Mouse (Mus musculus): ENCODE results near the gene Gprasp2. TPM values are rescaled to one million over a fixed set of nuclear protein-coding genes. Genes with fewer than 3 reads are reported as not detected.
"Not testable (repeated sequence)": the region's sequence is repeated elsewhere in the genome, so short reads cannot be mapped to it uniquely, and the experiment has no call there.

The Gprasp2 gene
- total and polyA plus RNA-seq, 2 experiments from 2014 or later: 7.0 to 8.8 TPM

DNA sequence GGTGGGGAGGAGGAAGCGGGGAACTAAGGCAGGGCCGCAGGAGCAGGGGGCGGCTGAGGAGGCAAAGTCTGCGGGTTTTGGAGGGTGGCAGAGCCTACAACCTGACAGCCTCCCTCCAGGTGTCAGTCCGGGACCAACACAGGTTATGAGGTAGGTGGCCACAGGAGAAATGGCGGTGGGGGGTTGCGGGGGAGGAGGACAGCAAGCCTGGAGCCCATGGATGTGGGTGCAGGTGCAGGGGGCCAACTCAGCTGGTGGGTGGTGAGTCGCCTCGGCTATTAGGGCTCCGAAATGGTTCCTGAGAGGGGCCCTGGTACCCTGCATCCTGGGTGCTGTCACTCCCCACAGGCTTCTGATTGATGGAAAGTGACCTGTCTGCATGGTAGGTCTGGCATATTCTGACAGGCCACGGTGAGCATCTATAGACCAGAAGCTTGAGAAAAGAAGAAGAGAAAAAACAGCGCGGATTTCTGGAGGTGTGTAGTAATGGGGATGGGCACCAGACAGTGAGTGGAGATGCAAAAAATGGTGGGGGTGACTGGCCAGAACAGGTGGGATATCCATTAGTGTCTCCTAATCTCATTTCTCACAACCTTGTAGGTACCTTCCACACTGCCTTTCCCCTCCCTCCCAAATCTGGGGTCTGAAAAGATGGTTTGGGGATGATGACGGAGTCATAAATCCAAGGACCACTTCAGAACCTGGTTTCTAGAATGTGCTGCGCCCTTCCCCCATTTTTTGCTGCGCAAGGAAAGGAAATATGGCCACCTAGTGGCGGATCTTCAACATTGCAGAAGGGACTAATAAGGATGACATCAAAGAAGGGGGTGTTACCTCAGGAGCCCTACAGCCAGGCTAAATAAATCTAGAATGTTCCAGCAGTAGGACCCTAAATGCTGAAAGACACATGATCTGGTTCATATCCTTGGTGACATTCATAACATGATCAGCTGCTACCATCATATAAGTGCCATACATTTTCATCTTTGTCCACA lies 860 bp downstream of the Gprasp2 start:
- ATAC-seq (ENCODE audit: insufficient read depth, low read depth): peak; percentile 41; the same call in 1 of the 2 replicates
- H3K36me3 ChIP-seq (replicated peaks; ENCODE audit: control insufficient read depth, insufficient read depth, low read length); H3K9ac ChIP-seq (replicated peaks; ENCODE audit: low read depth, low read length): not testable (repeated sequence)

DNA sequence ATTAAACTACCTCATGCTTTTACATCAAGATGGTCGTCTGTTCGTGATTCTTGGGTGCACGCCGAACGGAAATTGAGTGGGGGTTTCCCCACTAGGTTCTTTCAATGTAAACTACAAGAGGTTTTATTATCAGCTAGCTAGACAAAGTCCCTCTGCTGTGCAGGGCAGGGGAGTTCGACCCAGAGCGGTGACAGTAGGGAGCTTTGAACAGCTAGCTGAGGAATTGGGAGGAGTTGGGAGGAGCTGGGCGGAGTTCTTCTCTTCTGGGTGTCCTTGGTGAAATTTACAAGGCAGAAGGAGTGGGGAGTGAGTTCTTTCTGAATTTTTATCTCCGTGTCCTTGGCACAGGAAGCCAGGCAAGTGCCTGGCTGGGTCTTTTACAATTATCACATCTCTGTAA lies 28.0 kb downstream of the Gprasp2 start:
- WGBS: 73% methylated on average over 9 of the region's 9 CpGs
- not testable (repeated sequence) for DNase-seq (ENCODE audit: low spot score); H3K9me3 ChIP-seq (replicated peaks; ENCODE audit: control insufficient read depth, low read length); ATAC-seq (ENCODE audit: insufficient read depth, low read depth); H3K4me2 ChIP-seq (ENCODE audit: low read depth, low read length); H3K36me3 ChIP-seq (replicated peaks; ENCODE audit: control insufficient read depth, insufficient read depth, low read length); H3K27ac ChIP-seq (ENCODE audit: low read depth); H3K9ac ChIP-seq (replicated peaks; ENCODE audit: low read depth, low read length); H3K4me1 ChIP-seq (ENCODE audit: control insufficient read depth, insufficient read depth); H3K4me3 ChIP-seq (ENCODE audit: low read depth, low read length); H3K27me3 ChIP-seq (ENCODE audit: control insufficient read depth, insufficient read depth, low read length)

More for the DNA sequence above, 860 bp downstream of the Gprasp2 start:
- not testable (repeated sequence) for H3K4me1 ChIP-seq (ENCODE audit: control insufficient read depth, insufficient read depth); H3K27me3 ChIP-seq (ENCODE audit: control insufficient read depth, insufficient read depth, low read length); H3K9me3 ChIP-seq (replicated peaks; ENCODE audit: control insufficient read depth, low read length); H3K27ac ChIP-seq (ENCODE audit: low read depth)
- Histone ChIP-seq H3K4me3 (ENCODE audit: low read depth, low read length) (peak overlapping the region; percentile 46), H3K4me2 (ENCODE audit: low read depth, low read length) (peak overlapping the region; percentile 83)
- peak; percentile 63 for TF ChIP-seq CTCF (IDR thresholded peaks at IDR 0.05; ENCODE audit: low read depth)
- DNase-seq (ENCODE audit: low spot score): peak; percentile 12
- 22% methylated on average over 15 of the region's 17 CpGs for WGBS

GRCm38 (mm10) chrX:135876679-135877078 lies 37.8 kb downstream of the Gprasp2 start:
- no peak for TF ChIP-seq EP300 (IDR thresholded peaks at IDR 0.05; ENCODE audit: low read depth)
- Histone ChIP-seq H3K27me3 (ENCODE audit: control insufficient read depth, insufficient read depth, low read length) (no peaks in the 10 kb centered on the region), H3K4me3 (ENCODE audit: low read depth, low read length) (no peak overlapping the region), H3K27ac (ENCODE audit: low read depth) (no peak overlapping the region), H3K9me3 (replicated peaks; ENCODE audit: control insufficient read depth, low read length) (no peaks in the 10 kb centered on the region), H3K4me1 (ENCODE audit: control insufficient read depth, insufficient read depth) (no peaks in the 10 kb centered on the region), H3K9ac (replicated peaks; ENCODE audit: low read depth, low read length) (no peak overlapping the region), H3K4me2 (ENCODE audit: low read depth, low read length) (no peak overlapping the region), H3K36me3 (replicated peaks; ENCODE audit: control insufficient read depth, insufficient read depth, low read length) (no peaks in the 10 kb centered on the region)
- DNase-seq (ENCODE audit: low spot score) (no peak), ATAC-seq (ENCODE audit: insufficient read depth, low read depth) (no peak)
- WGBS: 75% methylated on average over 1 of the region's 1 CpGs

DNA sequence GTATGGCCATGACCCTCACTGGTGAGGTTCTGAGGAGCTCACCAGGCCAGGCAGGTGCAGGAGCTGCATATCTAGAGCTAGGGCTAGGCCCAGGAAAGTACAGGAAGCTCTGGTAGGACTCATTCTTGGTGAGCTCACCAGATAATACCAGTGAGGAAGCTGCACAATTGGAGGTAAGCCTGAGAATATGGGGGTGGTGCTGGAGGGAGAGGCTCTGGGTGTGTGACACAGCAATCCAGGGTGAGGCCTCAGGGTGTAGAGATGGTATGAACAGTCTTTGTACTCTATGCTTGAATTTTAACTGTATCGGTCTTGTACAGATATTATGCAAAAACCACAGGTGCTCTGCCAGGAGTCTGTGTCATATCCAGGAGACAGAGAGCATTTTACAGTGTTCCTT lies 40.8 kb downstream of the Gprasp2 start:
- Histone ChIP-seq H3K9me3 (replicated peaks; ENCODE audit: control insufficient read depth, low read length) (no peaks in the 10 kb centered on the region), H3K4me3 (ENCODE audit: low read depth, low read length) (no peak overlapping the region), H3K36me3 (replicated peaks; ENCODE audit: control insufficient read depth, insufficient read depth, low read length) (no peaks in the 10 kb centered on the region), H3K27ac (ENCODE audit: low read depth) (no peak overlapping the region), H3K4me2 (ENCODE audit: low read depth, low read length) (no peak overlapping the region), H3K4me1 (ENCODE audit: control insufficient read depth, insufficient read depth) (no peaks in the 10 kb centered on the region), H3K27me3 (ENCODE audit: control insufficient read depth, insufficient read depth, low read length) (no peaks in the 10 kb centered on the region), H3K9ac (replicated peaks; ENCODE audit: low read depth, low read length) (no peak overlapping the region)
- TF ChIP-seq EP300 (IDR thresholded peaks at IDR 0.05; ENCODE audit: low read depth) (no peak), CTCF (IDR thresholded peaks at IDR 0.05; ENCODE audit: low read depth) (no peak)
- DNase-seq (ENCODE audit: low spot score) (no peak), ATAC-seq (ENCODE audit: insufficient read depth, low read depth) (no peak)
- WGBS: 86% methylated on average over 1 of the region's 1 CpGs

GRCm38 (mm10) chrX:135885411-135886233 lies 46.8 kb downstream of the Gprasp2 start:
- 20% methylated on average over 34 of the region's 41 CpGs for WGBS

More at GRCm38 (mm10) chrX:135885411-135886233, 46.8 kb downstream of the Gprasp2 start:
- H3K27ac ChIP-seq (ENCODE audit: low read depth): peak overlapping the region; percentile 83
- peak overlapping the region; percentile 67 for H3K4me2 ChIP-seq (ENCODE audit: low read depth, low read length)
- H3K36me3 ChIP-seq (replicated peaks; ENCODE audit: control insufficient read depth, insufficient read depth, low read length): peaks cover 26% of the 10 kb centered on the region
- ATAC-seq (ENCODE audit: insufficient read depth, low read depth): peak; percentile 98
- no peaks in the 10 kb centered on the region for H3K9me3 ChIP-seq (replicated peaks; ENCODE audit: control insufficient read depth, low read length)
- H3K4me3 ChIP-seq (ENCODE audit: low read depth, low read length): peak overlapping the region; percentile 81
- no peaks in the 10 kb centered on the region for H3K4me1 ChIP-seq (ENCODE audit: control insufficient read depth, insufficient read depth)
- DNase-seq (ENCODE audit: low spot score): peak; percentile 49
- peak; percentile 23; the same call in 1 of the 2 replicates for TF ChIP-seq CTCF (IDR thresholded peaks at IDR 0.05; ENCODE audit: low read depth)
- TF ChIP-seq EP300 (IDR thresholded peaks at IDR 0.05; ENCODE audit: low read depth): no peak
- peak overlapping the region; percentile 78 for H3K9ac ChIP-seq (replicated peaks; ENCODE audit: low read depth, low read length)
- H3K27me3 ChIP-seq (ENCODE audit: control insufficient read depth, insufficient read depth, low read length): no peaks in the 10 kb centered on the region
